Mouse (Mus musculus): Measurements from ENCODE around the gene Unkl. TPM values are rescaled to one million over a fixed set of nuclear protein-coding genes. Genes with fewer than 3 reads are reported as not detected.

Unkl gene
- total and polyA plus RNA-seq, 2 experiments from 2014 or later, result 17.3 to 34.1 TPM

GRCm38 (mm10) chr17:25274571-25275346 lies 86.6 kb downstream of the Unkl start, which contains the start of gene Ube2i:
Gene Ube2i (minus strand): TSS chr17:25274622.
- Histone ChIP-seq H3K36me3 (ENCODE audit: insufficient read depth, low read length) (no peaks in the 10 kb centered on the region), H3K27ac (ENCODE audit: low read depth, low read length) (peak within 1 kb of the TSS; percentile 99), H3K4me3 (ENCODE audit: low read depth, low read length) (peak within 1 kb of the TSS; percentile 97), H3K4me1 (ENCODE audit: insufficient read depth, low read length) (peaks cover 18% of the 10 kb centered on the region), H3K9ac (replicated peaks; ENCODE audit: low read length, poor library complexity, severe bottlenecking) (peak within 1 kb of the TSS; percentile 98), H3K27me3 (ENCODE audit: insufficient read depth, low read length) (no peaks in the 10 kb centered on the region), H3K4me2 (ENCODE audit: low read depth, low read length, poor library complexity, severe bottlenecking) (peak within 1 kb of the TSS; percentile 97), H3K9me3 (ENCODE audit: low read length) (no peaks in the 10 kb centered on the region)
- no peak for TF ChIP-seq CTCF (IDR thresholded peaks at IDR 0.05)
- no peak for DNase-seq (ENCODE audit: low spot score)
- ATAC-seq (ENCODE audit: low FRiP score), result no peak
- 75% methylated on average over 9 of the region's 9 CpGs for WGBS

- H3K36me3 ChIP-seq (ENCODE audit: insufficient read depth, low read length), result no peaks in the 10 kb centered on the region
- no peak overlapping the region for H3K4me2 ChIP-seq (ENCODE audit: low read depth, low read length, poor library complexity, severe bottlenecking)
- no peak overlapping the region for H3K27ac ChIP-seq (ENCODE audit: low read depth, low read length)
- H3K4me1 ChIP-seq (ENCODE audit: insufficient read depth, low read length), result peaks cover 12% of the 10 kb centered on the region
- H3K9ac ChIP-seq (replicated peaks; ENCODE audit: low read length, poor library complexity, severe bottlenecking), result no peak overlapping the region
- H3K9me3 ChIP-seq (ENCODE audit: low read length), result no peaks in the 10 kb centered on the region
- DNase-seq (ENCODE audit: low spot score) (no peak), ATAC-seq (ENCODE audit: low FRiP score) (no peak)
- TF ChIP-seq CTCF (IDR thresholded peaks at IDR 0.05), result no peak
- 98% methylated on average over 3 of the region's 3 CpGs for WGBS
- H3K27me3 ChIP-seq (ENCODE audit: insufficient read depth, low read length), result no peaks in the 10 kb centered on the region
- no peak overlapping the region for H3K4me3 ChIP-seq (ENCODE audit: low read depth, low read length)
Observed at GRCm38 (mm10) chr17:25275833-25276232, 87.6 kb downstream of the Unkl start.

GRCm38 (mm10) chr17:25282133-25282532 lies 93.9 kb downstream of the Unkl start:
- Histone ChIP-seq H3K27ac (ENCODE audit: low read depth, low read length) (no peak overlapping the region), H3K27me3 (ENCODE audit: insufficient read depth, low read length) (no peaks in the 10 kb centered on the region), H3K9me3 (ENCODE audit: low read length) (no peaks in the 10 kb centered on the region), H3K4me2 (ENCODE audit: low read depth, low read length, poor library complexity, severe bottlenecking) (no peak overlapping the region), H3K9ac (replicated peaks; ENCODE audit: low read length, poor library complexity, severe bottlenecking) (no peak overlapping the region), H3K36me3 (ENCODE audit: insufficient read depth, low read length) (no peaks in the 10 kb centered on the region), H3K4me1 (ENCODE audit: insufficient read depth, low read length) (no peaks in the 10 kb centered on the region), H3K4me3 (ENCODE audit: low read depth, low read length) (no peak overlapping the region)
- DNase-seq (ENCODE audit: low spot score) (no peak), ATAC-seq (ENCODE audit: low FRiP score) (no peak)
- WGBS, result 44% methylated on average over 11 of the region's 11 CpGs
- TF ChIP-seq CTCF (IDR thresholded peaks at IDR 0.05), result no peak

Small RNAs within 50 kb of the gene (microRNA-seq; reads per million reads assigned to microRNA genes)
- gene Mir3547 (ENCODE audit: borderline number of aligned reads), result 57.3 reads per million, percentile 39 among the genes with 10 or more reads in this experiment

Other genes with a start within 250 kb of the Unkl start
- 60.7 and 61.0 TPM in 2 replicates for gene Jpt2, start 227.7 kb upstream of the Unkl start, total RNA-seq (2014; rRNA removed)
- 64.5 and 66.7 TPM in 2 replicates for gene Jpt2, start 227.7 kb upstream of the Unkl start, polyA plus RNA-seq (2015; fragmentation: Nextera tagmentation; extraction: Ambion mirVana)
- 17.4 and 22.3 TPM in 2 replicates for gene Cramp1l, start 172.6 kb upstream of the Unkl start, total RNA-seq (2014; rRNA removed)
- gene Cramp1l, start 172.6 kb upstream of the Unkl start, polyA plus RNA-seq (2015; fragmentation: Nextera tagmentation; extraction: Ambion mirVana), result 2.7 and 3.2 TPM in 2 replicates
- 22.7 and 39.8 TPM in 2 replicates for gene Ift140, start 172.3 kb upstream of the Unkl start, total RNA-seq (2014; rRNA removed)
- 13.5 and 14.4 TPM in 2 replicates for gene Ift140, start 172.3 kb upstream of the Unkl start, polyA plus RNA-seq (2015; fragmentation: Nextera tagmentation; extraction: Ambion mirVana)
- 11.1 and 11.2 TPM in 2 replicates for gene Tmem204, start 104.8 kb upstream of the Unkl start, total RNA-seq (2014; rRNA removed)
- 8.2 and 8.3 TPM in 2 replicates for gene Tmem204, start 104.8 kb upstream of the Unkl start, polyA plus RNA-seq (2015; fragmentation: Nextera tagmentation; extraction: Ambion mirVana)
- gene Telo2, start 72.4 kb upstream of the Unkl start, total RNA-seq (2014; rRNA removed), result 45.0 and 56.3 TPM in 2 replicates
- 34.9 and 36.5 TPM in 2 replicates for gene Telo2, start 72.4 kb upstream of the Unkl start, polyA plus RNA-seq (2015; fragmentation: Nextera tagmentation; extraction: Ambion mirVana)
- gene Ptx4, start 67.6 kb upstream of the Unkl start, total RNA-seq (2014; rRNA removed), result 0.42 TPM in 1 of 2 replicates, not detected in the other
- gene Ptx4, start 67.6 kb upstream of the Unkl start, polyA plus RNA-seq (2015; fragmentation: Nextera tagmentation; extraction: Ambion mirVana), result 0.20 and 0.59 TPM in 2 replicates
- gene Clcn7, start 55.0 kb upstream of the Unkl start, total RNA-seq (2014; rRNA removed), result 37.9 and 39.5 TPM in 2 replicates
- 25.5 and 26.7 TPM in 2 replicates for gene Clcn7, start 55.0 kb upstream of the Unkl start, polyA plus RNA-seq (2015; fragmentation: Nextera tagmentation; extraction: Ambion mirVana)
- gene Ccdc154, start 25.9 kb upstream of the Unkl start, total RNA-seq (2014; rRNA removed), result not detected in 2 replicates
- not detected in 2 replicates for gene Ccdc154, start 25.9 kb upstream of the Unkl start, polyA plus RNA-seq (2015; fragmentation: Nextera tagmentation; extraction: Ambion mirVana)
- 0.57 TPM in 1 of 2 replicates, not detected in the other for gene Gm38655, start 12.9 kb upstream of the Unkl start, total RNA-seq (2014; rRNA removed)
- not detected in 2 replicates for gene Gm38655, start 12.9 kb upstream of the Unkl start, polyA plus RNA-seq (2015; fragmentation: Nextera tagmentation; extraction: Ambion mirVana)
- gene BC003965, start 3.8 kb upstream of the Unkl start, total RNA-seq (2014; rRNA removed), result 16.8 and 17.9 TPM in 2 replicates
- 30.2 and 30.3 TPM in 2 replicates for gene BC003965, start 3.8 kb upstream of the Unkl start, polyA plus RNA-seq (2015; fragmentation: Nextera tagmentation; extraction: Ambion mirVana)
- gene Gnptg, start 51.7 kb downstream of the Unkl start, total RNA-seq (2014; rRNA removed), result 97.2 and 104 TPM in 2 replicates
- 127 and 134 TPM in 2 replicates for gene Gnptg, start 51.7 kb downstream of the Unkl start, polyA plus RNA-seq (2015; fragmentation: Nextera tagmentation; extraction: Ambion mirVana)
- 39.6 and 40.1 TPM in 2 replicates for gene Tsr3, start 51.8 kb downstream of the Unkl start, total RNA-seq (2014; rRNA removed)
- gene Tsr3, start 51.8 kb downstream of the Unkl start, polyA plus RNA-seq (2015; fragmentation: Nextera tagmentation; extraction: Ambion mirVana), result 74.2 and 76.2 TPM in 2 replicates
- 94.2 and 98.4 TPM in 2 replicates for gene Baiap3, start 68.0 kb downstream of the Unkl start, total RNA-seq (2014; rRNA removed)
- gene Baiap3, start 68.0 kb downstream of the Unkl start, polyA plus RNA-seq (2015; fragmentation: Nextera tagmentation; extraction: Ambion mirVana), result 48.4 and 49.9 TPM in 2 replicates
- 444 and 524 TPM in 2 replicates for gene Ube2i, start 86.2 kb downstream of the Unkl start, total RNA-seq (2014; rRNA removed)
- gene Ube2i, start 86.2 kb downstream of the Unkl start, polyA plus RNA-seq (2015; fragmentation: Nextera tagmentation; extraction: Ambion mirVana), result 401 and 432 TPM in 2 replicates
- gene Prss34, start 110.0 kb downstream of the Unkl start, total RNA-seq (2014; rRNA removed), result not detected in 2 replicates
- gene Prss34, start 110.0 kb downstream of the Unkl start, polyA plus RNA-seq (2015; fragmentation: Nextera tagmentation; extraction: Ambion mirVana), result not detected in 2 replicates
- not detected in 2 replicates for gene Prss28, start 120.2 kb downstream of the Unkl start, total RNA-seq (2014; rRNA removed)
- gene Prss28, start 120.2 kb downstream of the Unkl start, polyA plus RNA-seq (2015; fragmentation: Nextera tagmentation; extraction: Ambion mirVana), result not detected in 2 replicates
- not detected in 2 replicates for gene Prss29, start 130.3 kb downstream of the Unkl start, total RNA-seq (2014; rRNA removed)
- not detected in 2 replicates for gene Prss29, start 130.3 kb downstream of the Unkl start, polyA plus RNA-seq (2015; fragmentation: Nextera tagmentation; extraction: Ambion mirVana)
- not detected in 2 replicates for gene Tpsab1, start 157.2 kb downstream of the Unkl start, total RNA-seq (2014; rRNA removed)
- not detected in 2 replicates for gene Tpsab1, start 157.2 kb downstream of the Unkl start, polyA plus RNA-seq (2015; fragmentation: Nextera tagmentation; extraction: Ambion mirVana)
- gene Tpsb2, start 177.9 kb downstream of the Unkl start, total RNA-seq (2014; rRNA removed), result 0.28 and 1.8 TPM in 2 replicates
- 0.60 and 1.0 TPM in 2 replicates for gene Tpsb2, start 177.9 kb downstream of the Unkl start, polyA plus RNA-seq (2015; fragmentation: Nextera tagmentation; extraction: Ambion mirVana)
- gene Tpsg1, start 180.9 kb downstream of the Unkl start, total RNA-seq (2014; rRNA removed), result not detected in 2 replicates
- gene Tpsg1, start 180.9 kb downstream of the Unkl start, polyA plus RNA-seq (2015; fragmentation: Nextera tagmentation; extraction: Ambion mirVana), result 1.0 and 1.2 TPM in 2 replicates
- 117 and 164 TPM in 2 replicates for gene Cacna1h, start 245.4 kb downstream of the Unkl start, total RNA-seq (2014; rRNA removed)
- gene Cacna1h, start 245.4 kb downstream of the Unkl start, polyA plus RNA-seq (2015; fragmentation: Nextera tagmentation; extraction: Ambion mirVana), result 7.6 and 9.5 TPM in 2 replicates